8 mouse cellular contexts compared by ENCODE assay signal in genomic region chr3:127853431-127854206, GRCm38 (mm10). TPM values are rescaled to one million over a fixed set of nuclear protein-coding genes. Genes with fewer than 3 reads are reported as not detected.
DNase-seq lines count a peak whose midpoint lies in the region; ATAC-seq and TF ChIP-seq lines count a peak whose summit lies in the region.

No protein-coding gene starts in this region.

- H3K4me1 ChIP-seq in embryonic facial prominence, embryonic 13.5 days: no peaks in the 10 kb centered on the region
- H3K4me1 ChIP-seq in heart, adult 2 months (ENCODE audit: control insufficient read depth, insufficient read depth, low read length): peaks cover 2% of the 10 kb centered on the region; the same call in 1 of the 2 replicates
- H3K4me1 ChIP-seq in kidney, adult 2 months (ENCODE audit: control insufficient read depth, insufficient read depth, low read length): no peaks in the 10 kb centered on the region
- H3K4me1 ChIP-seq in limb, embryonic 11.5 days (ENCODE audit: control insufficient read depth, insufficient read depth, low read length): 0 out of 2 replicates have a peak, but pooled peaks cover 4% of the 10 kb centered on the region
- no peaks in the 10 kb centered on the region for H3K4me1 ChIP-seq in midbrain, embryonic 15.5 days

- TF ChIP-seq EP300 in heart, adult 2 months (IDR thresholded peaks at IDR 0.05; ENCODE audit: insufficient read depth, low read depth, low read length): peak; percentile 71; the same call in 1 of the 2 replicates

- peak; percentile 76 for DNase-seq in 416B (ENCODE audit: low read depth)
- peak; percentile 15 to 32 for DNase-seq in adrenal gland, postnatal 4 days (ENCODE audit: low spot score in 2 of 2)
- peak; percentile 60 to 69 for DNase-seq in heart, adult 2 months
- DNase-seq in kidney, adult 2 months: peak; percentile 80
- peak; percentile 77 for DNase-seq in limb, embryonic 11.5 days (ENCODE audit: low spot score)
- peak; percentile 61 for DNase-seq in spleen, adult 12 weeks (ENCODE audit: low spot score)

- H3K27ac ChIP-seq in embryonic facial prominence, embryonic 13.5 days: no peak overlapping the region
- H3K27ac ChIP-seq in heart, adult 2 months: no peak overlapping the region
- H3K27ac ChIP-seq in kidney, adult 2 months (ENCODE audit: insufficient read depth, low read depth, low read length): no peak overlapping the region
- H3K27ac ChIP-seq in limb, embryonic 11.5 days (replicated peaks; ENCODE audit: low read depth, low read length): no peak overlapping the region
- H3K27ac ChIP-seq in midbrain, embryonic 15.5 days: no peak overlapping the region

- ATAC-seq in embryonic facial prominence, embryonic 13.5 days (ENCODE audit: insufficient number of reproducible peaks, insufficient read depth, low FRiP score, low TSS enrichment, low read depth): no peak
- ATAC-seq in limb, embryonic 11.5 days (ENCODE audit: insufficient number of reproducible peaks, low FRiP score, low TSS enrichment, low read depth): no peak
- ATAC-seq in midbrain, embryonic 15.5 days (replicated peaks): peak; percentile 83

- no peaks in the 10 kb centered on the region for H3K79me2 ChIP-seq in heart, adult 2 months (replicated peaks; ENCODE audit: control insufficient read depth, insufficient read depth, low read length)

- no peaks in the 10 kb centered on the region for H3K9me3 ChIP-seq in embryonic facial prominence, embryonic 13.5 days
- H3K9me3 ChIP-seq in limb, embryonic 11.5 days (ENCODE audit: control insufficient read depth, low read length): no peaks in the 10 kb centered on the region
- no peaks in the 10 kb centered on the region for H3K9me3 ChIP-seq in midbrain, embryonic 15.5 days

- intact Hi-C loops in heart, adult 2 months (cut with DNase I): loop anchor here (1.0 to 5.0 kb wide), 2 partner anchors 44 to 96 kb away; partner anchors contain the start of gene Fam241a

- no peak overlapping the region for H3K4me3 ChIP-seq in embryonic facial prominence, embryonic 13.5 days
- H3K4me3 ChIP-seq in heart, adult 2 months: no peak overlapping the region
- no peak overlapping the region for H3K4me3 ChIP-seq in kidney, adult 2 months (ENCODE audit: insufficient read depth, low read depth, low read length)
- H3K4me3 ChIP-seq in limb, embryonic 11.5 days (ENCODE audit: low read depth, low read length): no peak overlapping the region
- H3K4me3 ChIP-seq in midbrain, embryonic 15.5 days: no peak overlapping the region

- H3K36me3 ChIP-seq in embryonic facial prominence, embryonic 13.5 days: no peaks in the 10 kb centered on the region
- no peaks in the 10 kb centered on the region for H3K36me3 ChIP-seq in heart, adult 2 months (ENCODE audit: control insufficient read depth, insufficient read depth, low read length)
- no peaks in the 10 kb centered on the region for H3K36me3 ChIP-seq in kidney, adult 2 months (ENCODE audit: control insufficient read depth, insufficient read depth, low read length)
- H3K36me3 ChIP-seq in limb, embryonic 11.5 days (ENCODE audit: control insufficient read depth, insufficient read depth, low read length): no peaks in the 10 kb centered on the region
- no peaks in the 10 kb centered on the region for H3K36me3 ChIP-seq in midbrain, embryonic 15.5 days (replicated peaks)

- TF ChIP-seq POLR2A in heart, adult 2 months (IDR thresholded peaks at IDR 0.05; ENCODE audit: insufficient read depth, low read depth, low read length): no peak
- TF ChIP-seq POLR2A in kidney, adult 2 months (IDR thresholded peaks at IDR 0.05; ENCODE audit: low read depth, low read length): no peak

- no peak overlapping the region for H3K9ac ChIP-seq in embryonic facial prominence, embryonic 13.5 days
- H3K9ac ChIP-seq in heart, adult 2 months (ENCODE audit: low read depth, low read length): no peak overlapping the region
- H3K9ac ChIP-seq in limb, embryonic 11.5 days (ENCODE audit: low read length): no peak overlapping the region
- H3K9ac ChIP-seq in midbrain, embryonic 15.5 days: no peak overlapping the region

- H3K27me3 ChIP-seq in embryonic facial prominence, embryonic 13.5 days: no peaks in the 10 kb centered on the region
- H3K27me3 ChIP-seq in heart, adult 2 months (ENCODE audit: control insufficient read depth, insufficient read depth, low read length): no peaks in the 10 kb centered on the region
- no peaks in the 10 kb centered on the region for H3K27me3 ChIP-seq in kidney, adult 2 months (replicated peaks; ENCODE audit: control insufficient read depth, insufficient read depth, low read length)
- H3K27me3 ChIP-seq in limb, embryonic 11.5 days (ENCODE audit: control insufficient read depth, insufficient read depth, low read length): no peaks in the 10 kb centered on the region
- no peaks in the 10 kb centered on the region for H3K27me3 ChIP-seq in midbrain, embryonic 15.5 days (replicated peaks)

- TF ChIP-seq CTCF in heart, adult 2 months (IDR thresholded peaks at IDR 0.05): peak; percentile 95
- peak; percentile 94 for TF ChIP-seq CTCF in kidney, adult 2 months (conservative IDR thresholded peaks at IDR 0.05; ENCODE audit: insufficient read depth, insufficient read length, low read depth, low read length)

- 15% methylated on average over 15 of the region's 15 CpGs for whole genome bisulfite sequencing in embryonic facial prominence, embryonic 13.5 days
- 31% methylated on average over 15 of the region's 15 CpGs for WGBS in heart, adult 2 months
- 35% methylated on average over 15 of the region's 15 CpGs for WGBS in kidney, adult 2 months
- 29% methylated on average over 15 of the region's 15 CpGs for WGBS in limb, embryonic 11.5 days
- 13% methylated on average over 15 of the region's 15 CpGs for WGBS in midbrain, embryonic 15.5 days

- peak overlapping the region; percentile 34; the same call in 1 of the 2 replicates for H3K4me2 ChIP-seq in embryonic facial prominence, embryonic 13.5 days
- no peak overlapping the region for H3K4me2 ChIP-seq in limb, embryonic 11.5 days (ENCODE audit: low read depth, severe bottlenecking)
- peak overlapping the region; percentile 30; the same call in 1 of the 2 replicates for H3K4me2 ChIP-seq in midbrain, embryonic 15.5 days

RNA-seq across cellular contexts. Expression of gene Ap1ar, which starts 16.3 kb away (rescaled TPM):
- total RNA-seq in adrenal gland, postnatal 4 days (2021): 10 to 100 TPM; 31.3 to 40.7 TPM
- 55.4 and 57.9 TPM in 2 replicates for polyA plus RNA-seq in embryonic facial prominence, embryonic 13.5 days (2015; fragmentation: Nextera tagmentation; extraction: Ambion mirVana)
- 10 to 100 TPM; 17.6 to 18.2 TPM for total RNA-seq in heart, adult 2 months (2021)
- 12.0 and 17.7 TPM in 2 replicates for polyA plus RNA-seq in heart, adult 2 months (2012; rRNA removed)
- 36.7 and 37.1 TPM in 2 replicates for polyA plus RNA-seq in kidney, adult 2 months (2012; rRNA removed)
- 63.8 and 73.1 TPM in 2 replicates for polyA plus RNA-seq in limb, embryonic 11.5 days (2014; fragmentation: Nextera tagmentation; extraction: Ambion mirVana)
- 95.0 and 100 TPM in 2 replicates for polyA plus RNA-seq in midbrain, embryonic 15.5 days (2015; fragmentation: Nextera tagmentation; extraction: Ambion mirVana)

RNA-seq across cellular contexts. Expression of gene Fam241a, which starts 42.5 kb away (rescaled TPM):
- 1 to 10 TPM; 4.7 to 6.5 TPM for total RNA-seq in adrenal gland, postnatal 4 days (2021)
- 5.5 and 7.5 TPM in 2 replicates for polyA plus RNA-seq in embryonic facial prominence, embryonic 13.5 days (2015; fragmentation: Nextera tagmentation; extraction: Ambion mirVana)
- total RNA-seq in heart, adult 2 months (2021): 1 to 10 TPM; 3.6 to 4.2 TPM
- 1.3 and 1.7 TPM in 2 replicates for polyA plus RNA-seq in heart, adult 2 months (2012; rRNA removed)
- polyA plus RNA-seq in kidney, adult 2 months (2012; rRNA removed): 2.4 and 3.6 TPM in 2 replicates
- polyA plus RNA-seq in limb, embryonic 11.5 days (2014; fragmentation: Nextera tagmentation; extraction: Ambion mirVana): 1.6 and 2.1 TPM in 2 replicates
- polyA plus RNA-seq in midbrain, embryonic 15.5 days (2015; fragmentation: Nextera tagmentation; extraction: Ambion mirVana): 7.1 and 8.5 TPM in 2 replicates

Comparison
In these comparisons a context has a peak if more than half of its experiments do, and no peak if none do; other contexts are left out.
1. DNase-seq: peak in every context shown above with its lines; median percentile 80 in kidney, adult 2 months; 77 in limb, embryonic 11.5 days; 76 in 416B; 64 in heart, adult 2 months; 61 in spleen, adult 12 weeks; 24 in adrenal gland, postnatal 4 days.